Mouse (Mus musculus) liver, embryonic 11.5 days (tissue): ENCODE results near the gene Styk1. TPM values are rescaled to one million over a fixed set of nuclear protein-coding genes. Genes with fewer than 3 reads are reported as not detected.
"Not testable (repeated sequence)": the region's sequence is repeated elsewhere in the genome, so short reads cannot be mapped to it uniquely, and the experiment has no call there.

Experiments used
- ATAC-seq: fragments of 200-750 bp; cut with Nextera tagmentation; replicated peaks from 2 replicates; pipeline ENCODE4 v1.8.0; 2017; ENCODE audit warnings: moderate number of reproducible peaks, mild to moderate bottlenecking, moderate TSS enrichment, moderate library complexity; ENCODE audit not compliant: low FRiP score
- DNase-seq: peaks from one replicate; pipeline ENCODE4 v3.0.0-alpha.2; 2017; ENCODE audit warnings: low spot score
- H3K27ac ChIP-seq: fragments of 300-500 bp; sonication (generic); 2 replicates; pipeline ENCODE4 v1.5.1; 2014; ENCODE audit warnings: mild to moderate bottlenecking, low read depth, low read length, control low read depth
- H3K27me3 ChIP-seq: fragments of 300-500 bp; sonication (generic); replicated peaks from 2 replicates; pipeline ENCODE4 v1.6.1; 2014; ENCODE audit warnings: low read length, mixed read lengths; ENCODE audit not compliant: control insufficient read depth, insufficient read depth
- H3K36me3 ChIP-seq: fragments of 300-500 bp; sonication (generic); 2 replicates; pipeline ENCODE4 v1.6.1; 2014; ENCODE audit warnings: mild to moderate bottlenecking, low read length, moderate library complexity, mixed read lengths; ENCODE audit not compliant: control insufficient read depth, insufficient read depth
- H3K4me1 ChIP-seq: fragments of 300-500 bp; sonication (generic); replicated peaks from 2 replicates; pipeline ENCODE4 v1.6.1; 2014; ENCODE audit warnings: low read length, mixed read lengths; ENCODE audit not compliant: control insufficient read depth, insufficient read depth
- H3K4me2 ChIP-seq: fragments of 300-500 bp; sonication (generic); 2 replicates; pipeline ENCODE4 v1.6.1; 2014; ENCODE audit warnings: mild to moderate bottlenecking, control low read depth, moderate library complexity
- H3K4me3 ChIP-seq: fragments of 300-500 bp; sonication (generic); 2 replicates; pipeline ENCODE4 v1.5.1; 2014; ENCODE audit warnings: low read depth, low read length, control low read depth
- H3K9ac ChIP-seq: fragments of 300-500 bp; sonication (generic); 2 replicates; pipeline ENCODE4 v1.6.1; 2014; ENCODE audit warnings: low read depth, low read length, control low read depth
- H3K9me3 ChIP-seq: fragments of 300-500 bp; sonication (generic); 2 replicates; pipeline ENCODE4 v1.6.1; 2016; ENCODE audit warnings: low read length, inconsistent platforms, mixed read lengths; ENCODE audit not compliant: control insufficient read depth
- WGBS: fragments of 180-500 bp; shearing (Covaris S2); extraction: QIAGEN DNeasy Blood & Tissue Kit; methylation state at CpG from one replicate; pipeline ENCODE4 v1.1.7; 2014; 5-methylcytosine and 5-hydroxymethylcytosine counted together
- polyA plus RNA-seq: library from polyadenylated mRNA; unstranded; fragments of >200 nt; fragmentation: Nextera tagmentation; extraction: Ambion mirVana; gene quantifications from 2 replicates; pipeline ENCODE4 v1.2.1, GENCODE M21; 2014

The Styk1 gene
- polyA plus RNA-seq, 1 experiment from 2014 or later = 1.1 TPM

DNA sequence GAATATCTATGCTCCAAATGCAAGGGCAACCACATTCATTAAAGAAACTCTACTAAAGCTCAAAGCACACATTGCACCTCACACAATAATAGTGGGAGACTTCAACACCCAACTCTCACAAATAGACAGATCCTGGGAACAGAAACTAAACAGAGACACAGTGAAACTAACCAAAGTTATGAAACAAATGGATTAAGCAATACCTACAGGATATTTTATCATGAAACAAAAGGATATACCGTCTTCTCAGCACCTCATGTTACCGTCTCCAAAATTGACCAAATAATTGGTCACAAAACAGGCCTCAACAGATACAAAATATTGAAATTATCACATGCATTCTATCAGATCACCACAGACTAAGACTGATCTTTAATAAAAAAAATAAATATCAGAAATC lies 75.2 kb downstream of the Styk1 start:
- H3K9ac ChIP-seq, H3K36me3 ChIP-seq, H3K4me3 ChIP-seq, H3K27ac ChIP-seq, H3K27me3 ChIP-seq, H3K4me2 ChIP-seq, H3K4me1 ChIP-seq, H3K9me3 ChIP-seq, ATAC-seq, DNase-seq: not testable (repeated sequence)
- whole genome bisulfite sequencing = 90% methylated on average over 2 of the region's 2 CpGs

DNA sequence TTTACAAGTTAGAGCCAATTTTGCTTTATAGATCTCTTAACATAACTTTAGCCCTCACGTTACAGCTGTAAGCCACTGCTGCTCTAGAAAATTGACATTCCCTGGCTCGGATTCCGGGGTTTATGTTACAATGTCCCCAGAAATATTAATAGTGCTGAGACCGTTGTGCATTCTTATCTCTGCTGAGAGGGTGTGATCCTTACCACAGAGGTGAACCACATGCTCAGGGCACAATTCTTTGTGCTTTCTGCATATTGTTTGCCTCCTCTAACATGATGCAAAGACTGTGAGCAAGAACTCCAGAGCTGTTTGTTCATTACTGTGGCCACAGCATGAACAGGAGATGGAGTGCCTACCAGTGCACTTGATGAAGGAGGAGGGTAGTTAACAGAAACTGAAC lies 76.7 kb downstream of the Styk1 start:
- WGBS = 61% methylated on average over 4 of the region's 4 CpGs
- no peak for DNase-seq
- H3K4me1 ChIP-seq = no peaks in the 10 kb centered on the region; the same call in 1 of the 2 replicates
- H3K9me3 ChIP-seq = no peaks in the 10 kb centered on the region
- peak; percentile 71 for ATAC-seq
- no peak overlapping the region for H3K4me3 ChIP-seq
- no peak overlapping the region for H3K4me2 ChIP-seq
- no peaks in the 10 kb centered on the region for H3K27me3 ChIP-seq
- no peak overlapping the region for H3K9ac ChIP-seq
- H3K36me3 ChIP-seq = peaks cover 2% of the 10 kb centered on the region; the same call in 1 of the 2 replicates
- H3K27ac ChIP-seq = no peak overlapping the region

GRCm38 (mm10) chr6:131272311-131272710 lies 81.1 kb downstream of the Styk1 start:
- Histone ChIP-seq H3K4me2 (no peak overlapping the region), H3K4me3 (no peak overlapping the region)
- WGBS = 87% methylated on average over 1 of the region's 1 CpGs

DNA sequence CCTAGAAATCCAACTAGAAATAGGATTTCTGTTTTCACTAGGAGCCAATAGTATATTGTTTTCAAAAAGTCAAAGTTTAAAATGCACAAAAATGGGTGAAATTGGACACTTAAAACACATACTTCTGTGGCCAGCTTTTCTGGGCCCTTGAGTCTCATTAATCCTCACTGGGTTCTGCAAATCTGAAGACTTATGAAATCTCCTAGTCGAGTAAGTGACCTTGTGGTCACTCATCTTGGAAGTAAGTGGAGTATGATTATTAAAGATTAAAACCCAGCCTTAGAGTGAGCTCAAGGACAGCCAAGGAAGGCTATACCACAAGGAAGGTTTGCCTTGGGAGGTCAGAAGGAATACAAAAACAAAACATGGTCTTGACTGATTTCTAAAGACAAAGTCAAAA lies 83.1 kb downstream of the Styk1 start:
- Histone ChIP-seq H3K4me3 (no peak overlapping the region), H3K27me3 (no peaks in the 10 kb centered on the region), H3K4me1 (no peaks in the 10 kb centered on the region), H3K4me2 (no peak overlapping the region), H3K9ac (no peak overlapping the region), H3K9me3 (no peaks in the 10 kb centered on the region), H3K27ac (no peak overlapping the region), H3K36me3 (no peaks in the 10 kb centered on the region)
- no peak for ATAC-seq
- DNase-seq = no peak
- WGBS = 53% methylated on average over 1 of the region's 1 CpGs

More at GRCm38 (mm10) chr6:131272311-131272710, 81.1 kb downstream of the Styk1 start:
- H3K4me1 ChIP-seq = no peaks in the 10 kb centered on the region; the same call in 1 of the 2 replicates
- ATAC-seq = no peak
- H3K27ac ChIP-seq = no peak overlapping the region
- no peak for DNase-seq
- H3K9me3 ChIP-seq = no peaks in the 10 kb centered on the region
- H3K27me3 ChIP-seq = no peaks in the 10 kb centered on the region
- H3K9ac ChIP-seq = no peak overlapping the region
- peaks cover under 1% of the 10 kb centered on the region; the same call in 1 of the 2 replicates for H3K36me3 ChIP-seq

- ATAC-seq (no peak), DNase-seq (no peak)
- Histone ChIP-seq H3K9me3 (no peaks in the 10 kb centered on the region), H3K9ac (no peak overlapping the region), H3K27ac (no peak overlapping the region), H3K4me2 (no peak overlapping the region), H3K27me3 (no peaks in the 10 kb centered on the region), H3K36me3 (no peaks in the 10 kb centered on the region), H3K4me3 (no peak overlapping the region), H3K4me1 (no peaks in the 10 kb centered on the region)
- WGBS = 82% methylated on average over 2 of the region's 2 CpGs
These were observed 83.8 kb downstream of the Styk1 start for GRCm38 (mm10) chr6:131269599-131269998.

DNA sequence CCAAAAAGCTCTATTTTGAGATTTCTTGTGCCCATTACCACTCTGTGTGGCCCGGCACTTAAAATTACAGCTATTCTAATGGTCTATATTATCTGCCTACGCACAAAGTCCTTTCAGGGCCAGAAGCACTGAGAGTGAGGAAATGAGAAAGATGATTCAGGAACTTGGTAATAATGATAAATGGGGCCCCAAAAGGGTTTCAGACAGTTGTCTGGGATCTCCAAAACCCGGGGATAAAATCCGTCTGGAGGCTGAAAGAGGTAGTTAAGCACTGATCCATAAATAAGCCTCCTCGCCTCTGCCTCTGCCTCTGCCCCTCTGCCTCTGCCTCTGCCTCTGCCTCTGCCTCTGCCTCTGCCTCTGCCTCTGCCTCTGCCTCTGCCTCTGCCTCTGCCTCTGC lies 89.2 kb downstream of the Styk1 start:
- Histone ChIP-seq H3K4me3 (no peak overlapping the region), H3K36me3 (no peaks in the 10 kb centered on the region), H3K4me1 (no peaks in the 10 kb centered on the region), H3K27me3 (no peaks in the 10 kb centered on the region), H3K27ac (no peak overlapping the region), H3K9me3 (no peaks in the 10 kb centered on the region), H3K4me2 (no peak overlapping the region), H3K9ac (no peak overlapping the region)
- ATAC-seq = no peak
- 91% methylated on average over 5 of the region's 5 CpGs for WGBS
- no peak for DNase-seq

DNA sequence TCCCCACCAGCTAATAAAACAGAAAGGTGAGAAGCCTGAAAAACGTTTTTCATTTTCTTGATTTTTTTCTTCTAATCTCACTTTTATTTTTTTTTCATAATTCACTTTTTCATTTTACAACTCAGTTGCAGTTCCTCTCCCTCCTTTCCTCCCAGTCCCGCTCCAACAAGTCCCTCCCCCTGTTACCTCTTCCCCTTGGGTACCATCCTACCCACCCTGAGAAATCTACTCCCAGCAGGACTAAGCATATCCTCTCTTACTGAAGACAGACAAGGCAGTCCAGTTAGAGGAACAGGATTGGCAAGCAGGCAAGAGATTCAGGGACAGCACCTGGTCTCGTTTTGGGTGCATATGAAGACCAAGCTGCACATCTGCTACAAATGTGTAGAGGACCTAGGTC lies 90.6 kb downstream of the Styk1 start:
- ATAC-seq = no peak
- Histone ChIP-seq H3K36me3 (no peaks in the 10 kb centered on the region), H3K4me1 (no peaks in the 10 kb centered on the region), H3K9ac (no peak overlapping the region), H3K27me3 (no peaks in the 10 kb centered on the region), H3K4me2 (no peak overlapping the region), H3K27ac (no peak overlapping the region), H3K4me3 (no peak overlapping the region), H3K9me3 (no peaks in the 10 kb centered on the region)
- 49% methylated on average over 3 of the region's 3 CpGs for WGBS
- no peak for DNase-seq

GRCm38 (mm10) chr6:131262009-131262408 lies 91.4 kb downstream of the Styk1 start:
- WGBS = 67% methylated on average over 3 of the region's 3 CpGs
- H3K36me3 ChIP-seq = no peaks in the 10 kb centered on the region
- H3K4me2 ChIP-seq = no peak overlapping the region
- H3K9me3 ChIP-seq = no peaks in the 10 kb centered on the region
- H3K27me3 ChIP-seq = no peaks in the 10 kb centered on the region
- no peaks in the 10 kb centered on the region for H3K4me1 ChIP-seq
- no peak overlapping the region for H3K4me3 ChIP-seq
- no peak overlapping the region for H3K27ac ChIP-seq
- H3K9ac ChIP-seq = no peak overlapping the region
- ATAC-seq (no peak), DNase-seq (no peak)
